Mouse (Mus musculus) MEL-GATA-1-ER (cell line): Measurements from ENCODE around the gene Gnb2.

Source experiments
- DNase-seq: peaks from one replicate; pipeline ENCODE4 v3.0.0-alpha.2; 2012; ENCODE audit warnings: low read depth; ENCODE audit errors: extremely low read depth

Gene Gnb2

DNA sequence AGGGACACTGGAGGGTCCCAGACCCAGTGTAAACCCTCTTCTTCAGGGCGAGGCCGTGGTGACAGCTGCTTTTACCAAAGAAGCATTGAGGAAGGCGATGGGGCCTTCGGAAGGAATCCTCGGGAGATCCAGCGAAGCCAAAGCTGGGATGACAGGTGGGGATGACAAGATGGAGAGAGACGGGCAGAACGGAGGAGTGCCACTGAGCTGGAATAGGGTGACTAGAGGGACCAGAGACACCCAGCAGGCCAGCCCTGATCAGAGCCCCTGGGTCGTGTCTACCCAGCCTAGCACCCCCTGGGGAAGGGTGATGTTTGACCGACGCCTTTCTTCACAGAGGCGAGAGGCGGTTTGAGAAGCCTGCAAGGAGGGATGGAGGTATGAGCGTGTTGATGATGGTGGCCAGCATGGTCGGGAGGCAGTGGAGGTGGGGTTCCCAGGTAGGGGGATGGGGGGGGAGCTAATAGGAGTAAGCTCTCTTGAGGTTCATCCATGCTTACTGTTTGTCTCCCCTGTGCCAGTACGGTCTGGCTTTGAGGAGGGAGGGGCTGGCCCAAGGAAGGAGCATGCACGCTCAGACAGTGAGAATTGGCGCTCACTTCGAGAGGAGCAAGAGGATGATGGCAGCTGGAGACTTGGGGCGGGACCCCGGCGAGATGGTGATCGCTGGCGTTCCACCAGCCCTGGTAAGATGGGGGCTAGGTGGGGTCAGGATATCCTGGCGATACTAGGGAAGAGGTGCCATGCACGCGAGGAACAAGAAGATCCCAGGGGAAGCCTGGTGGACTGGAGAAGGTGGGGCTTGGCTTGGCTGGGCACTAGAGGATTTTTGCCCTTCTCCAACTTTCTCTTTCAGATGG, 13.4 kb downstream of the Gnb2 start:
- DNase-seq: no peak

DNA sequence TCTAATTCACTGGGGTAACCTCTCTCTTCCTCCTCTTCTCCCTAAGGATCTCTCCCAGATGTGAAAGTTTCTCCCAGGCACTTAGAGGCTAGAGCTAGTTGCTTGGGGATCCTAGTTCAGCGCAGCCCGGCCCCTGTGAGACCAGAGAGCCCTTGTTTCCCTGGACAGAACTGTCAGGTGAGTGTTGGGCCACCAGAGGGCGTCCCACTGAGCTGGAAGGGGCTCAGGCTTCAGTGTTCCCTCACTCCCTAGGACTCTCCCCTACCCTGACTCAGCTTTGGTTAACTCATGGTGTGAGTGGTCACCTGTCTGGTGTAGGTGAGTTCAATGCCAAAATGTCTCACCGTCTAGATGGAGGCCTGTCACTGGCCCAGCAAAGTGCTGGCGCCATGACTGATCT, 14.9 kb downstream of the Gnb2 start, which contains the start of gene Gigyf1:
TSS of gene Gigyf1 (plus strand) at position 113 of the 400 bp plus-strand sequence.
- no peak for DNase-seq

DNA sequence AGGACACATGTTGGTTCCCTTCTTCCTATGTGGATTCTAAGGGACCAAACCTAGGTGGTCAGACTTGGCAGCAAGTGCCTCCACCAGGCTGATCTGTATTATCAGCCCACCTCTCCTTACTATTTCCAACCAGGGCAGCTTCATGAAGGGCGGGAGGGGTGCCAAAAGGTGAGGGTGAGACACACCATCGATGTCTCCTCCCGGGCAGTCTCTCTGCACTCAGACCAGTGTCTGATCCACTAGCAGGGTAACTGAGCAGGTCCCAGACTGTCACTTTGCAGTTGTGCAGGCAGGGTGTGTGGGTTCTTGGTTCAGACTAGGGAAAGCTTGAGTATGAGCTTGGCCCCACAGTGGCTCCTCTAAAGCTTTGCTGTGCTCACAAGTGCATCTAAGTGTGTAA, 18.5 kb downstream of the Gnb2 start:
- no peak for DNase-seq

DNA sequence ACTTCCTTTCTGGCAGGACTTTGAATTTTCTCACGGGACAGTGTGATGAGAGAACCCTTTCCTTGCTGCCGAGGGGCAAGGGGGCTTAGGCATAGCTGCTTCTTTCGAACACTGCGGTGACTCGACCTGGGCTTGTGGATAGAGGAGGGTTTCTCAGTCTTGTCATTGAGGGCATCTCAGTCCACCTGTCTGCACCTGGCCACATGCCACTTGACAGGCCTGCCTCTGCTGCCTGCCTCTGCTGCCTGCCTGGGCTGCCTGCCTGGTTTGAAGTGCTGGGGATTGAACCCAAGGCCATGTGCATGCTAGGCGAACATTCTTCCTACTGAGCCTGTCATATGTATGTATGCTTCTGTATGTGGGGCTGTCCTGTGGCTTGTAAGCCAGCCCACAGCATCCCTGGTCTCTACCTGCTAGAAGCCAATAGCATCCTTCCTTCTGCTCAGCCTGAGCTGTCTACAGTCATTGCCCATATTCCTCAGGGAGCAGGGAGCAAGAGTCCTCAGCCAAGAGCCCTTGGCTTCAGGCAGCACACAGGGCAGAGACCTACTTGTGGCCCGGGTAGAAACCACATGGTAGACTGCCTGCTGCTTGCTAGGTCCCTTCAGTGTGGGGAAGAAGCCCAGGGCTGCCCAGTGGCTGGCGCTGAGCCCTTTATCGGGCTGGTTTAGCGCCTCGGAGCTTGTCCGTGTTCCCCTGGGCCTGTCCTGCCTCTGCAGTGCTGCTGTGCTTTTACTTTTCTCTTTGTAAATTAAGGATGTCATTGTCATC, 19.2 kb downstream of the Gnb2 start:
- DNase-seq: no peak

DNA sequence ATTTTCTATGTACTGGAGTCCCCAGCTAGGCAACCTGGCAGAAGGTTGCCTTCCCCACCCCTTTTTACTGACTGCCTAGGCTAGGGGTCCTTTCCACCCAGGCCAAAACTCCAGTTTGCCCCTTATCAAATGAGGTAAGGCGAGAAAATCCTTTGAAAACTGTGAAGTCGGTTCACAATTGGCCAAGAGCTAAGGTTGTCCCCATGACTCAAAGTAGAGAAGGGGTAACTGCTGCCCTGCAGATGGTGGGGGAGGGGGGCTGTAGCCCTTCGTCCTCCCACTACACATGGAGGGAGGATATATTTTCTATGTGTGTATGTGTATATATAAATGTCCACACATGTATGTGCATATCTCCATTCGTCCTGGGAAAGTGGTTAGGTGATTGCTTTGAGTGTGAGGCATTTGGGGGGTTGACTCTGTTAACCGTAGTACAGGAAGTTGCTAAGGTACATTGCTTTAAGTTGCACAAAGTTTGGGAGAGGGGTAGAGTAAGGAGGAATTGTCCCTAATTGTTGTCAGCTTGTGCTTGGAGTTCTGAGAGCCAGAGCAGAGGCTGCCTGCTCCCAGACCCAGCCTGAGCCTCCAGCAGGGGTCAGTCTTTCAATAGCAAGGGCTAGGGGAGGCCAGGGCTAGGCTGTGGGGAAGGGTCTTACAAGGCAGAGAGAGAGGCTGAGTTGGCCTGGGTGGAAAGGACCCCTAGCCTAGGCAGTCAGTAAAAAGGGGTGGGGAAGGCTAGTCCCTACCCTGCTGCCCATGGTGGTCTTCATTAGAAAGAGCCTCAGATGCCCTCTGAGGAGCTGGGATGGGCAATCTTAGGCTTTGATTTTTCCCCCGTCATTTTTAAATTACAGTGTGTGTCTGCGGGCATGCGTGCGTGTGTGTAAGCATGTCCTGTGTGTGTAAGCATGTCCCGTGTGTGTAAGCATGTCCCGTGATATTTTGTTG, 20.2 kb downstream of the Gnb2 start:
- DNase-seq: no peak

DNA sequence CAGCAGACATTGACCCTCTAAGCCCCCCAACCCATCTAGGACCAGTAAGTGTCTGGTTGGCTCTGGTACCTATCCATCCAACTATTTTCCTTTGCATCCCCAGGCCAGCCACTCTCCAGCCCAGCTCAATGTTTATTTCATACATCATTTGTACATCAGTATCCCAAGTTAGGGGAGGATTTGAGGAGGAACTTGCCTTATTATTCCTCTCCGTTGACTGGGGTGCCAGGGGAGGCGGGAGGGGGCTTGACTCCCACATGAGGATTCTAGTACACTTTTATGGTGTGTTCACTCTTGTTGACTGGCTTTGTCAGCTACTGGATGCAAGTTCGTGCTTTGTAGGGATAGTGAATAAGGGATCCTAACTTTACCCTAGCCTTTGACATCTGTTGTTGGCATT, 21.6 kb downstream of the Gnb2 start:
- DNase-seq: no peak

DNA sequence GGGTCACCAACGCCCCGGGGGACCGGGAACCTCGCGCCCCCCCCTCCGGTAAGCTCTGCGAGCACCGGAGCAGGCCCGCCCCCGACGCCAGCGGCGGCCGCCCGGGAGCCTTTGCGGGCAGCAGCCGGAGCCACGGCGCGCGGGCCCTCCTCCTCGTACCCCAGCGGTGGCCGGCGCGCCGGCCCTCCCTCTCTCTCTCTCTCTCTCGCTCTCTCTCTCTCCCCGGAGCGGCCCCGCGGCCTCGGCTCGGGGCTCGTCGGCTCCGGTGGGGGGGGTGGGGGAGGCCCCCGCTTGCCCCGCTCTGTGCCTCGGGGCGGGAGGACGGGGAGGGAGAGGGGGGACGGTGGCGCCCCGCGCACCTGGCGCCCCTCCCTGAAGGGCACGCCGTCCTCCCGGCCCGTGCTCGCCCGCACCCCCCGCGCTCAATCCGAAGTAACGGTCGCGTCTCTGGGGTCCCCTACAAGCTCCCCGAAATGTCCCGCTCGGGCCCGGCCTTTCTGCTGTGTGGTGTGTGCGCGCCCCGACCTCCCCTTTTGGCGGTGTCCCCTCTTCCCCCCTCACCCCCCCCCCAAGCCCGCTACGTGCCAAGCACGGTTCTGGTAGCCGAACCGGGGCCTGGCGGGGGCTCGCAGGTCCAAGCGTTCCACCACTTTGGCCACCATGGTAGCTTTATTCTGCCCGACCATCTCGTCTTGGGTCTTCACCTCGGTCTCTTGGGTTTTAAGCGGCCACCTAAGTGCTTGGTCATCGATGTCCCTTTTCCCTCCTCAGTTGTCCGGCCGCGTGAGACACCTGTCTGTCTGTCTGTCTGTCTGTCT, 22.5 kb downstream of the Gnb2 start:
- DNase-seq: no peak

DNA sequence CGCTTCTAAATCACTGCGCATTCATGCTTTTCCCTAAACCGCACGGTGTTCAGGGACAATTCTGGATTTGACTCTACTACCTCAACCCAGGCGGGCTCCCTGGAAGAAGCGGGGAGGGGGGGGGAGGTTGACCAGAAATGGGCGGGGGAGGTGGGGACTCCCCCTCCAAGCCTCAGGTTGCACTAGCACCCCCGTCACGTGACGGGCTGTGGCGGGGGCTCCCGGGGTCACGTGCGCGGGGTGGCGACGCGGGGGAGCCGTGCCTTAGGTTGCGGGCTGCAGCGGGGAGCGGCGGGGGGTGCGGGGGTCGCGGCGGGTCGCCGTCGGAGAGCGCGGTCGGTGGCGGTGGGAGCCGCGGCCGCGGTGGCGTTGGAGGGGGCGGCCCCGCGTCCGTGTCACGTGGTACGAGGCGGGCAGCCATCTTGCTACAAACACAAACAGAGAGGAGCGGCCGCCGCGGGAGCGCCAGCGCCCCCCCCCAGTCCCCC, 23.3 kb downstream of the Gnb2 start:
- no peak for DNase-seq

DNA sequence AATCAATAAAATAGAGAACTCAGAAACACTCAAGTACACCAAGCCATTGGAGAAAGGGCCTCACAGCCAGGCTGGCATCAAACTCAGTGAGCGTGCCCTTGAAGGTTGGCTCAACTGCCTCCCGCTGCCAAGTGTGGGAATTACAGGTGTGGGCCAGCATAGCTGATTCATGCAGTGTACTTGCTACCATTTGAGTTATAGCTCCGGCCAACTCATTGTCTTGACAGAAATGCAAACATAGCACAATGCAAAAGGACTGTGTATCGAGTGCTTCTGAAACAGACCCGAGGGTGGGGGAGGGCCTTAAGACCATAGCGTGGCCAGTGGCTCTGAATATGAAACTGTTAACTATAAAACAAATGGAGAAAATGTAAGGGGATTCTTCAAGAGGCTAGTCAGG, 29.3 kb downstream of the Gnb2 start:
- DNase-seq: no peak

DNA sequence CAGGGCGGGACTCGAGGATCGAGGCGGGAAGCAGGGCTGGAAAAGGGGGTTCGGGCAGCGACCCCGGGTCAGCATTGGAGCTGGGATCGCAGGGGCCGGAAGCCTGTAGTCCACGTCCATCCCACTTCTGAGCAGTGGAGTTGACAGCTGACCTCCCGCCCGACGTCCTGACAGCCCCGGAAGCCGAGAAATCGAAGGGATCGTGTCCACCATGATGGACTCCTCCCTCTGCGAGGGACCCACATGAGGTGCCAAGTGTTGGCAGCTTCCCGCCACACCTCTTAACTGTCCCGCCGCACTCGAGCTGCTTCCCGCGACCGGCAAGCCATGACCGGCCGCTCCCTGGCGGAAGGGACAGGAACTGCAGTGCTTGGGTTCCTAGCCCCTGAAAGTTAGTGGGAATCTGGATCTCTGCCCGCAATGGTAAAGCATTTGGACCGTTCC, 30.6 kb downstream of the Gnb2 start:
- peak; percentile 70 for DNase-seq

DNA sequence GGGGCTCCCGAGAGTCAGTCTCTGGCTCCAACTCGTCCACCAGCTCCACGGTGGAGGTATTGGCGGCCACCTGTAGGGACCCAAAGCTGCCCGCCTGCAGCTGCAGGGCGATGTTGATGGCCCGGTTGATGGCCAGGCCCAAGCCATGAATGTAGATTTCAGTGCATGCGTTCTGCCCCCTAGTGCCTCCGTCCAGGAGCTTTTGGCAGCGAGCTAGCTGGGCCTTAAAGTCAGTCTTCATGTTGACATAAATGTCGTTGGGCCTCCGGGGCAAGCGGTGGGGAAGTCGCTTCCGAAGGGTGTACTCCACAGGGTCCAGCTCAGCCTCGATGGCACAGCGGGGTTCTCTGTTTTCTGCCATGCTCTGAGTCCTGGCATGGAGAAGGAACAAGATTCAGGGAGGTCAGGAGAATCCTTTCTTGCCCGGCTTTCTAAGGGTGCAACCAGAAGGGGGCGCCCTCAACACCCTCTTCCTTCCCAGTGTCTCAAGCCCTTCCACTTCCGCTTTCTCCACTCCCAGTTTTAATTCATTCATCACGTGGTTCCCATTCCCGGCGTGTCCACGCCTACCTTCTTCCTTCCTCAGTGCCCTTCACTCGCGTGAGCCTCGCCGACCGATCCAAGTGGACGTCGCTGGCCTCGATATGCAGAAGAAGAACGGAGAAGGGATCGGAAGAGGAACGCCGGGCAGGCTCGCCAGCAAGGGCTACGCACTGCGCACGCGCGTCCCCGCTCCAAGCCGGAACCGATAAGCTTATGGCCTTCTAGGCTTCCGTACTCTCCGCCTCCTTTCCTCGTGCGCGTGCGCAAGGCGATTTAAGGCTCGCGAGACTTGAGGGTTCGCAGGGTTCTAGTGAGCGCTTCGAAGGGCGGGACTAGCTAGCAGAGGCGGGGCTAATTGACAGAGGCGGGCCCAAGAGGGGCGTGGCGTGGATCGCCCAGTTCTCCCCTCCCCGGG, 31.3 kb downstream of the Gnb2 start, which contains the start of gene Pop7:
TSS of gene Pop7 (minus strand) at position 810 of the 958 bp plus-strand sequence.
- DNase-seq: peak; percentile 95

DNA sequence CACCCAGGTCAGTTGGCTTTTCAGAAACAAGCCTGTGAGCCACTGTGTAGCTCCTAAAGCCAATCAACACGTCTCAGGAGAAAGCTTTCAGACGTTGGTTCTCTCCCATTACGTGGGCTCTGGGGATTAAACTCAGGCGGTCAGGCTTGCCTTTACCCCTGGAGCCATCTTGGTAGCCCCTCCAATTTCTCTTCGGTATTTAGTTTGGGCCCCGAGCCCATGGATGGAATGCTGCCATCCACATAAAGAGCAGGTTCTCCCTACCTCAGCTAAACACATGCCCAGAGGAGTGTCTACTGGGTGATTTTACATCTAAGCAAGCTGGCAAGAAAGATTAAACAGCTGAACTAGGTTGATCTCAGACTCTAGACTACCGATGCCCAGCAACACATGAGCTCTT, 33.1 kb downstream of the Gnb2 start:
- DNase-seq: no peak

DNA sequence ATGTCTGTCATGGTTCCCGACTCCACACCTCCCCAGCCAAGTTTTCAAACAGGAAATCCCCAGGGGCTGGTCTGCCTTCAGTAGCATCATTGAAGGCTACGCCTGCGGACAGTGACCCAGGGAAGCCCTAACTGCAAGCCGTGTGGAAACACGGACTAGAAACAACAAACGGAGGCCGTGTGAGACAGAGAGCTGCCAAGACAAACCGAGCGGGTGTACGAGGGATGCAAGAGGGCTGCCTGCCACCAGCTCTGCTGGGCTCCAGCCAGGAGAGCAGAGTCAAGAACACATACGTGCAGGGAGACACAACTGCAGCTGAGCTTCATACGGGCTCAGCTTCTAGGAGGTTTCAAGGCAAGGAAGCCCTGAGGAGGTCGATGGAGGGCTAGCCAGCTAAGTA, 39.5 kb downstream of the Gnb2 start:
- no peak for DNase-seq

DNA sequence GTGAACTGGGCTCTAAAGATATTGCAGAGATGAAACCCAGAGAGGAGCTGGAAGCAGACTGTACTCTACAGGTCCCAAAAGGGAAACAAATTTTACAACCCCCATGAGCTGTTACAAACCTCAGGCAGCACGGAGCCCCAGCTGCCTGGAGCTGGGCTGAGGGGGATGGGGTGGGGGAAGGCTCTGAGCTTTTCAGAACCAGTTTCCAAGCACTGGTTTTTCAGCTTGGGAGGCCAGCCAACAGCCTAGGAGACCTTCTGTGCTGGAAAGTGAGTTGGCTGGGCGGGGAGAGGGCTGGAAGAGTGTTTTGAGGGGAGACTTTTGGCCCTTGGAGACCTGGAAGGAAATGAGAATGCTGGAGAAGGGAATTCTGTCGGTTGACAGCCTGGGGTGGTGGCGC, 41.8 kb downstream of the Gnb2 start:
- DNase-seq: no peak

DNA sequence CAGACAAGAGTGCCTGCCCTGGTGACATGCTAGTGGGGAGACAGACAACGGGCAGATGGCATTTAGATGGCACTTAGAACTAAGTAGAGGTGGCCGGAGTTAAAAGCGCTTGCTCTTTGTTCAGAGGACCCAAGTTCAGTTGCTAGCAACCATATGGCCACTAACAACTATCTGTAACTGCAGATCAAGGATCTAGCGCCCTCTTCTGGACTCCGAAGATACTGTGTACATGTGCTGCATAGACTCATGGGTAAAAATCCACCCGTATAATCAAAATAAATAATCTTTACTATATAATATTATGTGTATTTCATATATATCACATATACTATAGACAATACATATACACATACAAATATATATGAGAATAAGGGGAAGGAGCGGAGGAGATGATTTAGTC, 45.7 kb downstream of the Gnb2 start:
- no peak for DNase-seq

DNA sequence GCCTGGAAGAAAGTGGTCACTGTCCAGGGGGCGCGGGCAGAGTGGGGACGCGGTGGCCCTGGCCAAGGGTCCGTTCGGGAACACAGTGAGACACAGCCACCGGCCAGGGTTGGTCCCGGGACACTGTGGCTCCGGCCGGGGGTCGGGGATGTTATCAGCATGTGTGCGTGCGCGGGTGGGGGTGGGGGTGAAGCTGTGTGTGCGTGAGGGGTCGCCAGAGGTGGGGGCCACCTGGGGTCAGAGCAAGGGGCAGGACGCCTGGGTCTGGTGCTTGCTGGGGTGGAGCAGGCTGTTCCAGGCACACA, 47.5 kb downstream of the Gnb2 start:
- no peak for DNase-seq

DNA sequence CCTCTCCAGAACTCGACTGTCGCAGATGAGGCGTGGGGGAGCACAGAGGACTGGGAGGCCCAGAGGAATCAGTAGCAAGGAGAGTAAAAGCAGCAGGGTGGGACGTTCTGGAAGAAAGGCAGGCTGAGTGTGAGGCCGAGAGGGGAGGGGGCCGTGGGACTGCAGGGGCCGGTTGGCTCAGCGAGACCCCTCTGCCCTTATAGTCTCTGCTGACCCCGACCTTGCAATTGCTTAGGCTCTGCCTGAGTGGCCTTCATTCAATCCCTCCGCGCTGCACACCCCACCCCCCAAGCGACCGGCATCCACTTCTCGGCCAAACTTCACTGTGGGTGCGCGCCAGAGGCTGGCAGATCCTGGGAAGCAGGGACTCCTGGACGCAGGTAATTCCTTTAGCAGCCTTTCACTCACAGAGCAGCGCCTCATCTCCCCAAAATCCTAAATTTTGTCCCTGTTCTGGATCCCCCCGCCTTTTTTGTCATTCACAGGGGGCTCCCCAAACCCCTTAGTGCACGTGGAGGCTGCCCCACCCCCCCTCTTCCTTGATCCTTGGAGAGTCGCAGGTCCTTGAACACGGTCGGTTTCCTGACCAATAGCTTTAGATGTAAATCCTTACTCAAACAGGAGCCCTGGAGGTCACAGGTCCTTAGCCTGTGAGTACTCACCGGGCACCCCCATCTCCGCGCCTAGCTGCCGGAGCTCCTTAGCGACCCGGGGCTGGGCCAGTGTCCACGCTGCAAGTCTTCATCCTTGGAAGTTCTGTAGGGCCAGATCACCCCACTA, 48.0 kb downstream of the Gnb2 start:
- DNase-seq: no peak

DNA sequence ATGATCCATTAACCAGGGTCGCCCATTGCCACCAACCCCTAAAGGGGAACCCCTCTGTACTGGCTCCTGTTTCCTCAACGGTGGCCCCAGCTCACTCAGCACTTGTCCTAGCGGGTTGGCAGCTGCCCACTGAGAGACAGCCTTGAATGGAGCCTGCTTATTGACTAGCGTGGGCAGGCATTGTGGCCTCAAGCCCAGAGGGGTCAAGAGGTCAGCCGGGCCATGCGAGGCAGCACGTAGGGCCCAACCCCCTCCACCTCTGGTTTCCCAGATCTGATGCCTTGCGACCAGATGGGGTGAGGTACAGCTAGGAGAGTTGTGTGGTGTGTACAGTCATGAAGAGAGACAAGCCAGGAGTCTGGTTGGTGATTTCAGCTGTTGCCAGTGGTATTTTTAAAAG, 51.4 kb downstream of the Gnb2 start:
- DNase-seq: no peak

DNA sequence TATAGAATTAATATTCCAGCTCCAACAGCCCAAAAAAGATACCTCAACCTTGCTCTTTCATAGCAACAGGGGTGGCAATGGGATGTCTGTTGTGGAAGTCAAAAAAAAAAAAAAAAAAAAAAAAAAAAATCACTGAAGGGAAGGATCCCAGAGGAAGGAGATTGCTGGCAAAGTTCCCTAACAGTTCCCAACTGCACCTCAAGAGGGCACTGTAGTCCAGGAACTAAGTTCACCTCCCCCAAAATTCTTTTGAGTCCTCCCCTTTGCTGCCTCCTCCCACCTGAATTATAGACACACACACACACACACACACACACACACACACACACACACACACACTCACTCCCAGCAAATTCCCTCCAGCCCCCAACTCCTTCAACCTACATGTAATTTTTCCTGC, 52.2 kb downstream of the Gnb2 start:
- peak; percentile 47 for DNase-seq
